Mouse (Mus musculus): Measurements from ENCODE around the gene Mlc1. TPM values are rescaled to one million over a fixed set of nuclear protein-coding genes. Genes with fewer than 3 reads are reported as not detected.

The Mlc1 gene
- total RNA-seq (2023): not detected

GRCm38 (mm10) chr15:88978281-88979137 is at the start of gene Mlc1:
Gene Mlc1 (minus strand): TSS chr15:88979007.

GRCm38 (mm10) chr15:88982534-88983079 is 3.8 kb upstream of the Mlc1 start, which contains the start of gene Mov10l1:
Gene Mov10l1 (plus strand): TSS chr15:88982909.

GRCm38 (mm10) chr15:88954368-88955072 is 24.3 kb downstream of the Mlc1 start, which contains the start of gene Ttll8:
Gene Ttll8 (minus strand): TSS chr15:88954418.

Other genes with a start within 250 kb of the Mlc1 start
- gene Brd1, start 244.8 kb downstream of the Mlc1 start, total RNA-seq (2023): 134 TPM
- gene Zbed4, start 227.3 kb downstream of the Mlc1 start, total RNA-seq (2023): 19.6 TPM
- 17.0 TPM for gene Alg12, start 159.7 kb downstream of the Mlc1 start, total RNA-seq (2023)
- gene Creld2, start 159.4 kb downstream of the Mlc1 start, total RNA-seq (2023): 23.9 TPM
- 67.4 TPM for gene Pim3, start 116.8 kb downstream of the Mlc1 start, total RNA-seq (2023)
- gene Ttll8, start 24.6 kb downstream of the Mlc1 start, total RNA-seq (2023): not detected
- gene Mov10l1, start 3.9 kb upstream of the Mlc1 start, total RNA-seq (2023): not detected
- gene Panx2, start 80.7 kb upstream of the Mlc1 start, total RNA-seq (2023): not detected
- gene Trabd, start 96.1 kb upstream of the Mlc1 start, total RNA-seq (2023): 39.5 TPM
- 22.8 TPM for gene Selenoo, start 110.1 kb upstream of the Mlc1 start, total RNA-seq (2023)
- 33.7 TPM for gene Tubgcp6, start 144.1 kb upstream of the Mlc1 start, total RNA-seq (2023)
- 13.4 TPM for gene Hdac10, start 149.7 kb upstream of the Mlc1 start, total RNA-seq (2023)
- 0.37 TPM for gene Mapk12, start 161.7 kb upstream of the Mlc1 start, total RNA-seq (2023)
- 7.1 TPM for gene Mapk11, start 170.6 kb upstream of the Mlc1 start, total RNA-seq (2023)
- gene Plxnb2, start 201.8 kb upstream of the Mlc1 start, total RNA-seq (2023): 1.8 TPM
- 24.3 TPM for gene Dennd6b, start 217.5 kb upstream of the Mlc1 start, total RNA-seq (2023)
- 38.3 TPM for gene Ppp6r2, start 232.5 kb upstream of the Mlc1 start, total RNA-seq (2023)

All from CD8-positive naive resting alpha-beta T cell, adult 57 days (primary cell).